Mouse (Mus musculus) liver, adult 2 months (tissue): ENCODE data around the gene Mgmt. TPM values are rescaled to one million over a fixed set of nuclear protein-coding genes. Genes with fewer than 3 reads are reported as not detected.

Source experiments
- DNase-seq: peaks from one replicate; pipeline ENCODE4 v3.0.0-alpha.2; 2011; ENCODE audit warnings: low read depth, low spot score; ENCODE audit errors: extremely low read depth
- H3K27ac ChIP-seq: fragments of 200-500 bp; replicated peaks from 2 replicates; pipeline ENCODE4 v1.5.1; 2012; ENCODE audit warnings: low read depth, mild to moderate bottlenecking, control low read depth, inconsistent platforms, low read length; ENCODE audit not compliant: insufficient read depth
- H3K27me3 ChIP-seq: fragments of 200-500 bp; 2 replicates; pipeline ENCODE4 v1.6.1; 2012; ENCODE audit warnings: mild to moderate bottlenecking, moderate library complexity, low read length, inconsistent platforms; ENCODE audit not compliant: control insufficient read depth, insufficient read depth
- H3K36me3 ChIP-seq: fragments of 200-500 bp; 2 replicates; pipeline ENCODE4 v1.6.1; 2012; ENCODE audit warnings: low read length, inconsistent platforms; ENCODE audit not compliant: control insufficient read depth, insufficient read depth
- H3K4me1 ChIP-seq: fragments of 200-500 bp; 2 replicates; pipeline ENCODE4 v1.6.1; 2011; ENCODE audit warnings: low read length; ENCODE audit not compliant: control insufficient read depth, insufficient read depth
- H3K4me3 ChIP-seq: fragments of 200-500 bp; 2 replicates; pipeline ENCODE4 v1.5.1; 2011; ENCODE audit warnings: low read depth, mild to moderate bottlenecking, control low read depth, low read length, moderate library complexity; ENCODE audit not compliant: insufficient read depth
- H3K79me2 ChIP-seq: fragments of 200-500 bp; 2 replicates; pipeline ENCODE4 v1.6.1; 2012; ENCODE audit warnings: inconsistent platforms, mild to moderate bottlenecking, low read length, moderate library complexity; ENCODE audit not compliant: control insufficient read depth, insufficient read depth
- H3K9ac ChIP-seq: fragments of 200-500 bp; 2 replicates; pipeline ENCODE4 v1.6.1; 2012; ENCODE audit warnings: low read depth, mild to moderate bottlenecking, control low read depth, inconsistent platforms, low read length
- CTCF ChIP-seq: fragments of 200-500 bp; IDR thresholded peaks from 2 replicates; pipeline ENCODE4 v1.5.1; 2011; ENCODE audit warnings: low read depth, low read length, control low read depth
- POLR2A ChIP-seq: fragments of 200-500 bp; IDR thresholded peaks from 2 replicates; pipeline ENCODE4 v1.6.1; 2011; ENCODE audit warnings: low read length, control low read depth; ENCODE audit not compliant: insufficient read depth; ENCODE audit errors: extremely low read depth
- WGBS: fragments of 180-500 bp; shearing (Covaris S2); methylation state at CpG from one replicate; pipeline ENCODE4 v1.1.7; 2018; 5-methylcytosine and 5-hydroxymethylcytosine counted together
- polyA plus RNA-seq: library from polyadenylated mRNA; depleted of rRNA; stranded (reverse); fragments of >200 nt; gene quantifications from 2 replicates; pipeline ENCODE4 v1.2.3, GENCODE M21; 2012
- total RNA-seq: library from RNA; depleted of rRNA; stranded (reverse); fragments of >200 nt; gene quantifications from 2 replicates; pipeline ENCODE4 v1.2.3, GENCODE M21; 2014

The Mgmt gene
- total and polyA plus RNA-seq, 2 experiments = 10.9 to 12.8 TPM

DNA sequence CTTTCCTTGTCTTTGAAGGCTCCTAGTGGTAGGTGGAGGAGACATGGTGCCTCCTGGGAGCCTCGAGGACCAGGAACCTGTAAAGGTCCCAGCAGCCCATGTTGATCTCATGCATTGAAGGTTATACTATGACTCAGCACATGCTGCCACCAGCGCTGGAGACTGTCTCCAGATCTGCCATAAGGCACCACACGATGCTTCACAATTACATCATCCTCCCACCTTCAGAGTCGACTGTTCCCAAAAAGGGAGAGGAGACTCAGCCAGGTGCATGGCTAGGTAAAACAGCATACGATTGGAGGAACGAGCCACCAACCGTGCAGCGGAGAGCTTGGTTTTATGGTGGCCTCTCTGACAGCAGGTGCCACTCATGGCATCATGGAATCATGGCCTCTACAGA is 234.3 kb downstream of the Mgmt start:
- Histone ChIP-seq H3K36me3 (no peaks in the 10 kb centered on the region), H3K4me1 (no peaks in the 10 kb centered on the region), H3K9ac (no peak overlapping the region), H3K4me3 (no peak overlapping the region), H3K27ac (no peak overlapping the region), H3K27me3 (no peaks in the 10 kb centered on the region), H3K79me2 (no peaks in the 10 kb centered on the region)
- DNase-seq = no peak
- WGBS = 91% methylated on average over 8 of the region's 8 CpGs
- TF ChIP-seq CTCF (no peak), POLR2A (no peak)

- Histone ChIP-seq H3K36me3 (no peaks in the 10 kb centered on the region), H3K27me3 (no peaks in the 10 kb centered on the region), H3K4me1 (no peaks in the 10 kb centered on the region), H3K4me3 (no peak overlapping the region), H3K79me2 (no peaks in the 10 kb centered on the region), H3K9ac (no peak overlapping the region), H3K27ac (no peak overlapping the region)
- WGBS = 92% methylated on average over 10 of the region's 10 CpGs
- DNase-seq = no peak
- TF ChIP-seq POLR2A (no peak), CTCF (no peak)
These were observed 235.8 kb downstream of the Mgmt start for GRCm38 (mm10) chr7:137130211-137130610.

DNA sequence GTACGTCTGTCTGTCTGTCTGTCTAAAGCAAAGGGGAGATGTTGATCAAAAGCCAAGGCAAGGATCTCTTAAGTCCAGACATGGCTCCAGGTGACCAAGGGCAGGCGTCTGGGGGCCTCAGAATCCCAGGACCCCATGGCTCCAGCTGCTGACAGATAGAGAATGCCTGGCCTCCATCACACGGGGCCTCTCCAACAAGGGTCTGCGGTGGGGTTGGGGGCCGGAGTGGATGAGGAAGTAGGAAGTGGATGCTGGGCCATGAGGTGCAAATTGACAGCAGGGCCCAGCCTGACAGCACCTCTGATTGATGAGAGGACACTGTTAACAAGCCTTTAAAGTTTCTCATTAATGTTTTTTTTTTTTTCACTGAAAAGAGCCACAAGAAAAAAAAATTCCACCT is 237.5 kb downstream of the Mgmt start:
- no peaks in the 10 kb centered on the region for H3K4me1 ChIP-seq
- DNase-seq = no peak
- TF ChIP-seq CTCF = no peak
- no peak overlapping the region for H3K27ac ChIP-seq
- 76% methylated on average over 5 of the region's 5 CpGs for WGBS
- H3K36me3 ChIP-seq = no peaks in the 10 kb centered on the region
- no peak overlapping the region for H3K4me3 ChIP-seq
- no peak overlapping the region for H3K9ac ChIP-seq
- no peaks in the 10 kb centered on the region for H3K79me2 ChIP-seq
- H3K27me3 ChIP-seq = no peaks in the 10 kb centered on the region

GRCm38 (mm10) chr7:137138101-137138500 is 243.7 kb downstream of the Mgmt start:
- no peaks in the 10 kb centered on the region for H3K4me1 ChIP-seq
- H3K4me3 ChIP-seq = no peak overlapping the region
- no peak for DNase-seq
- H3K79me2 ChIP-seq = no peaks in the 10 kb centered on the region
- 83% methylated on average over 5 of the region's 5 CpGs for WGBS
- H3K27ac ChIP-seq = no peak overlapping the region
- no peaks in the 10 kb centered on the region for H3K36me3 ChIP-seq
- H3K27me3 ChIP-seq = no peaks in the 10 kb centered on the region
- TF ChIP-seq CTCF = no peak
- no peak for TF ChIP-seq POLR2A
- no peak overlapping the region for H3K9ac ChIP-seq

GRCm38 (mm10) chr7:137140321-137140720 is 245.9 kb downstream of the Mgmt start:
- Histone ChIP-seq H3K4me3 (no peak overlapping the region), H3K79me2 (no peaks in the 10 kb centered on the region), H3K27ac (no peak overlapping the region), H3K36me3 (no peaks in the 10 kb centered on the region), H3K27me3 (no peaks in the 10 kb centered on the region), H3K9ac (no peak overlapping the region), H3K4me1 (no peaks in the 10 kb centered on the region)
- 75% methylated on average over 7 of the region's 7 CpGs for WGBS
- DNase-seq = no peak
- no peak for TF ChIP-seq POLR2A

DNA sequence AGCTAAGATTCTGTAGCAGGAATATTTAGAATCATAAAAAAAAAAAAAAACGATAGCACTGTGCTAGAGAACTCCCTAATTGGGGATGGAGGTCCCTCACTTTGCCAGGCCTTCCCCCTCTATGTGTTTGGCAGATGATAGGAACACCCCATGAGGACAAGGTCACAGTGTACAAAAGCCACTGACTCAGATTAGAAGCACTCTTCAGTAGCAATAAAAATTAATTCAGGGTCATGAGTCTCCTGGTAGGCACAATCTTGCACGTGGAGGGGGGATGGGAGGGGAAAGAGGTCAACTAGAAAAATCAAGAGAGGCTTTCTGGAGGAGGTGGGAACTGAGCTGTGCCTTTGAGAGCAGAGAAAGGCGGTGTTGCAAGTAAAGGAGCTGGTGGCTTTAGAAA is 247.0 kb downstream of the Mgmt start:
- Histone ChIP-seq H3K27ac (no peak overlapping the region), H3K79me2 (no peaks in the 10 kb centered on the region), H3K36me3 (no peaks in the 10 kb centered on the region), H3K4me1 (no peaks in the 10 kb centered on the region), H3K4me3 (no peak overlapping the region), H3K27me3 (no peaks in the 10 kb centered on the region), H3K9ac (no peak overlapping the region)
- WGBS = 61% methylated on average over 3 of the region's 3 CpGs
- no peak for TF ChIP-seq CTCF
- no peak for TF ChIP-seq POLR2A
- DNase-seq = no peak
